Mouse (Mus musculus) kidney, adult 9 months (tissue): ENCODE results near the gene Vapb.

Experiments used
- DNase-seq: peaks from one replicate; pipeline ENCODE4 v3.0.0; 2022

Gene Vapb

GRCm38 (mm10) chr2:173739107-173739506, 1.8 kb downstream of the Vapb start:
- no peak for DNase-seq

- DNase-seq = peak; percentile 28
Measured at GRCm38 (mm10) chr2:173742090-173742489, 4.8 kb downstream of the Vapb start.

- DNase-seq = no peak
Measured at GRCm38 (mm10) chr2:173742744-173743143, 5.4 kb downstream of the Vapb start.

- no peak for DNase-seq
Measured at GRCm38 (mm10) chr2:173744070-173744815, 6.9 kb downstream of the Vapb start.

- no peak for DNase-seq
Measured at GRCm38 (mm10) chr2:173748961-173749659, 11.8 kb downstream of the Vapb start.

GRCm38 (mm10) chr2:173755433-173756144, 18.3 kb downstream of the Vapb start:
- DNase-seq = no peak

- DNase-seq = no peak
Measured at GRCm38 (mm10) chr2:173757624-173758155, 20.4 kb downstream of the Vapb start.

- DNase-seq = no peak
Measured at GRCm38 (mm10) chr2:173760607-173761006, 23.3 kb downstream of the Vapb start.

GRCm38 (mm10) chr2:173764629-173765028, 27.3 kb downstream of the Vapb start:
- no peak for DNase-seq

GRCm38 (mm10) chr2:173767959-173768595, 30.8 kb downstream of the Vapb start:
- no peak for DNase-seq

GRCm38 (mm10) chr2:173769183-173769582, 31.9 kb downstream of the Vapb start:
- no peak for DNase-seq

- DNase-seq = no peak
Measured at GRCm38 (mm10) chr2:173770620-173771019, 33.3 kb downstream of the Vapb start.

- no peak for DNase-seq
Measured at GRCm38 (mm10) chr2:173771706-173772105, 34.4 kb downstream of the Vapb start.

GRCm38 (mm10) chr2:173775556-173775955, 38.2 kb downstream of the Vapb start:
- no peak for DNase-seq

GRCm38 (mm10) chr2:173776108-173776507, 38.8 kb downstream of the Vapb start:
- DNase-seq = no peak

GRCm38 (mm10) chr2:173780931-173781330, 43.6 kb downstream of the Vapb start:
- DNase-seq = no peak

- no peak for DNase-seq
Measured at GRCm38 (mm10) chr2:173784366-173784765, 47.1 kb downstream of the Vapb start.

- no peak for DNase-seq
Measured at GRCm38 (mm10) chr2:173784884-173785283, 47.6 kb downstream of the Vapb start.

GRCm38 (mm10) chr2:173789945-173790804, 52.9 kb downstream of the Vapb start:
- peak; percentile 66 for DNase-seq

GRCm38 (mm10) chr2:173791904-173792757, 54.8 kb downstream of the Vapb start:
- no peak for DNase-seq

- DNase-seq = no peak
Measured at GRCm38 (mm10) chr2:173794018-173794417, 56.7 kb downstream of the Vapb start.
